Mouse (Mus musculus) ES-E14 (cell line): ENCODE measurements at regions not wholly inside any gene's neighbourhood (a gene's known extent, or its start where the extent isn't known, plus 50 kb on each side); places are given as distances from the start of the nearest gene placed in this dataset.

Source experiments
- CHD2 ChIP-seq: IDR thresholded peaks from 2 replicates; pipeline ENCODE4 v1.6.1; 2014; ENCODE audit warnings: mild to moderate bottlenecking, low read depth, low read length, inconsistent platforms
- MAFK ChIP-seq: IDR thresholded peaks from 2 replicates; pipeline ENCODE4 v1.6.1; 2014; ENCODE audit warnings: mild to moderate bottlenecking, low read depth, low read length, inconsistent platforms; ENCODE audit not compliant: insufficient read depth
- ZC3H11A ChIP-seq: IDR thresholded peaks from 2 replicates; pipeline ENCODE4 v1.6.1; 2012; ENCODE audit warnings: low read depth, mild to moderate bottlenecking, inconsistent platforms, low read length, borderline replicate concordance
- ZNF384 ChIP-seq: IDR thresholded peaks from 2 replicates; pipeline ENCODE4 v1.6.1; 2012; ENCODE audit warnings: low read depth, low read length, inconsistent platforms

DNA sequence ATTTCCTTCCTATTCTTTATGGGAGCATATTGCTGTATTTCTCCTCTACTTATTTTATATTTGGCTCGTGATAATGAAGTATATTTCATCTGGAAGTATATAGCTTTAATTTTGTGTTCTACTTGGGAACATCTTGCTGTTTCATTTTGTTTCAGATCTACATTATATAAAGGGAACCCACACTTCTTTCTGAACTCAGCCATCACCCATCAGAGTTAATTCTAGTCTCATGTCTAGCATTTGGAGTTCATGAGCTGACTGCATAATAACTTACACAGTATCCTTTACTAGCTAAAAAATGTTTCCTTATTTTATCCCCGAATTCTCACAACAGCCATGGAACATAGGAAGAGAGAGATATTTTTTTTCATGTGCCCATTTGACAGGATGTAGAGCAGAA is 413.6 kb upstream of the 4930452B06Rik start:
- TF ChIP-seq ZNF384 (no peak), MAFK (no peak), CHD2 (no peak), ZC3H11A (no peak)
